Mouse (Mus musculus) Muller cell, postnatal 12 days (primary cell): ENCODE results near the gene Brap.
"Not testable (repeated sequence)": the region's sequence is repeated elsewhere in the genome, so short reads cannot be mapped to it uniquely, and the experiment has no call there.

ENCODE experiments used
- DNase-seq: peaks from one replicate; pipeline ENCODE4 v3.0.0-alpha.2; 2015; ENCODE audit errors: inconsistent ontology term

Brap gene

GRCm38 (mm10) chr5:121660059-121660896, at the start of gene Brap, which contains the start of gene Acad10:
TSS of gene Brap (plus strand) at chr5:121660563.
TSS of gene Acad10 (minus strand) at chr5:121660514.
- peak; percentile 95 for DNase-seq

DNA sequence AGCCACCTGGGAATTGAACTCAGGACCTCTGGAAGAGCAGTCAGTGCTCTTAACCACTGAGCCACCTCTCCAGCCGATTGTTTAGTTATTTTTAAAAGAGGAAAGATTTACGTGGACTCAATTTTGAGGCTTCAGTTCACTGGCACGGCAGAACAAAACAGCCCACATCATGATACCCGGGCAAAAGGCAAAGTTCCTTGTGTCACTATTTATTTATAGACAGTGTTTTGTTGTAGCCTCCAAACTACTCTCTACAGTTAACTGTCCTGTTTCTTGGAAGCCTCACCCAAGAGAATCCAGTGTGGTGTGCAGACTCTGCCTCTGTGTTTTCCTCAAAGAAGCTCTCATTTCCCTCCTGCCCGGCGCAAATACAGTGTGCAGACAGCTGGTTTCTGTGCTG, 48.3 kb upstream of the Brap start:
- DNase-seq: no peak

DNA sequence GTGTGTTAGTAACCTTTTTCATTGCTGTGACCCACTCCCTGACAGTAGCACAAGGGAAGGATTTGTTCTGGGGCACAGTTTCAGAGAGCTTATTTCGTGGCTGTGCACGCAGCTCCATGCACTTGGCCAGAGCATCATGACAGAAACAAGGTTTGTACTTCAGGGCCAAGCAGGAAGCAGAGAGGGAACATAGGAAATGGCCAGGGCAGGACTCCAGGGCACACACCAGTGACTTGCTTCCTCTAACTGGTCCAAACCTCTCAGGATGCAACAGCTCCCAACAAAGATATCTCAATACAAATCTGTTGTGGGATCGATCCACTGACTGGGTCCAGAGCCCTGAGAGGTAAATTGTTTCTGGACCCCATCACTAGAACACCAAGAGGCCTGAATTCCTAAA, 45.4 kb upstream of the Brap start:
- not testable (repeated sequence) for DNase-seq

- DNase-seq: peak; percentile 92
Observed at GRCm38 (mm10) chr5:121618592-121619513, 41.5 kb upstream of the Brap start, which contains the start of gene Acad12. TSS of gene Acad12 (minus strand) at chr5:121618938.

DNA sequence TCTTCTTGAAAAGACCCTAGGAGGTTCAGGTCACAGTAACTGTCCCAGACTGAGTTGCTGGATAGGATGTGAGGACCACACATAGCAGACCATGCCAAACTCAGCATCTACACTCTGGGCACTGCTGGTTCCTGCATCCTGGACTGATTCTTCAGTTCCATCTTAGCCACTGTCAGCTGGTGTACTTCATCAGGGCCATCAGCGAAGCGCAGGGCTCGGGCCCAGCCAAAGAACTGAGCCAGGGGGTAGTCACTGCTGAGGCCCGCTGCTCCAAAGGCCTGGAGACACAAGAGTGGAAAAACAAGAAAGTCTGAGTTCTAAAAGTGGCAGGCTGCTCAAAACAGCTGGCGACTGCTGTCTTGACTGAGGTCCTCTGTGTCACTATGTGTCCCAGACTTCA, 39.3 kb upstream of the Brap start:
- DNase-seq: no peak

- no peak for DNase-seq
Observed at GRCm38 (mm10) chr5:121623241-121623640, 37.1 kb upstream of the Brap start.

GRCm38 (mm10) chr5:121627871-121628270, 32.5 kb upstream of the Brap start:
- DNase-seq: peak; percentile 37

- not testable (repeated sequence) for DNase-seq
Observed at GRCm38 (mm10) chr5:121631106-121631647, 29.2 kb upstream of the Brap start.

- no peak for DNase-seq
Observed at GRCm38 (mm10) chr5:121632804-121633203, 27.6 kb upstream of the Brap start.

- no peak for DNase-seq
Observed at GRCm38 (mm10) chr5:121634668-121635067, 25.7 kb upstream of the Brap start.

DNA sequence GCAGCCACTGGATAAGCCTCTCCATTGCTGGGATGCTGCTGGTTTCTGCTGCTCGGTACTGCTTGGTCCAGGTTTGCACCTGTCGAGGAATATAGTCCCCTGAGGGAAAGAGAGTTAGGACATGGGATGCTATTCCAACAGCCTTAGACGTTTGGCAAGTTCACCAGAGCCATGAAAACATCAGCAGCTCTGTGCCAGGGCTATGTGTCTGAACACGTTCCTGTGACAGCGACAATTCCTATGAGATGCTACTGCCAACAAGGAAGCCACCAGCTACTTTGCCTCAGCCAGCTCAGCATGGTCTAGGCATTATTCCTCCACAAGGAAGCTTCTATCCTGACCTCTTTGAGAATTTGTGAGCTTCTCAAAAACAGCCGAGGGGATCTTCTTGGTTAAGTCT, 23.1 kb upstream of the Brap start:
- no peak for DNase-seq

DNA sequence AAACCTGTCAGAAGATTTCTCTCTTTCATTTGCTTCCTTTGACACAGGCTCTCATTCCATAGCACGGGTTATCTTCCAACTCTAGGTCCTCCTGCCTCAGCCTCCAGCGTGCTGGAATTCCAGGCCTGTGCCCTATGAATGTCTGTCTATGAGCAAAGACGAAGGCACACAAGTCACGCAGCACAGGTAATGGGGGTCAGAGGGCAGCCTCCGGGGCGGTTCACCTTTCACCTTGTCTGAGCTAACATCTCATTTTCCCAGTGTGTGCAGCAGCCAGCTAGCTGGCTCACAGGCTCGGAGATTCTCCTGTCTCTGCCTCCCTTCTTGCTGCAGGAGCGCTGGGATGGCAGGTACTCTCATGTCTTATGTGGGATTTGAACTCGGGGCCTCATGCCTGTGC, 20.8 kb upstream of the Brap start:
- DNase-seq: no peak

GRCm38 (mm10) chr5:121649134-121649533, 11.2 kb upstream of the Brap start:
- DNase-seq: no peak

DNA sequence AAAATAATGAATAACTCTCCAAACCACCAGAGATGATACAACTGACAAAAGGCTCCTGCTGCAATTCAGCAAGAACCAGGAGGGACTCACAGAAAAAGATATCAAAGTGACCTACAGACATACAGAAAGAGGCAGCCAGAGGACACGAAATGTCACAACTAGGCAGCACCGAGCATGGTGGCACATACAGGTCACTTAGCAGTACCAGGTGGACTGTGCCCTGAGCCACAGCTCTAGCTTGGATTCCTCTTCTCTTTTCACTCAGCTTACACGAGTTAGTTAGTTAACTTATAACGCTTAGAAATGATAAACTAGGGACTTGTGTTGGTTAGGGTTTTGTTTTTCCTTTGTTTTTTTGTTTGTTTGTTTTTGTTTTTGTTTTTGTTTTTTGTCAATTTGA, 5.8 kb upstream of the Brap start:
- no peak for DNase-seq

DNA sequence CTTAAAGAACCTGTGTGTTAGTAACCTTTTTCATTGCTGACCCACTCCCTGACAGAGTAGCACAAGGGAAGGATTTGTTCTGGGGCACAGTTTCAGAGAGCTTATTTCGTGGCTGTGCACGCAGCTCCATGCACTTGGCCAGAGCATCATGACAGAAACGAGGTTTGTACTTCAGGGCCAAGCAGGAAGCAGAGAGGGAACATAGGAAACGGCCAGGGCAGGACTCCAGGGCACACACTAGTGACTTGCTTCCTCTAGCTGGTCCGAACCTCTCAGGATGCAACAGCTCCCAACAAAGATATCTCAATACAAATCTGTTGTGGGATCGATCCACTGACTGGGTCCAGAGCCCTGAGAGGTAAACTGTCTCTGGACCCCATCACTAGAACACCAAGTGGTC, 3.5 kb upstream of the Brap start:
- not testable (repeated sequence) for DNase-seq

DNA sequence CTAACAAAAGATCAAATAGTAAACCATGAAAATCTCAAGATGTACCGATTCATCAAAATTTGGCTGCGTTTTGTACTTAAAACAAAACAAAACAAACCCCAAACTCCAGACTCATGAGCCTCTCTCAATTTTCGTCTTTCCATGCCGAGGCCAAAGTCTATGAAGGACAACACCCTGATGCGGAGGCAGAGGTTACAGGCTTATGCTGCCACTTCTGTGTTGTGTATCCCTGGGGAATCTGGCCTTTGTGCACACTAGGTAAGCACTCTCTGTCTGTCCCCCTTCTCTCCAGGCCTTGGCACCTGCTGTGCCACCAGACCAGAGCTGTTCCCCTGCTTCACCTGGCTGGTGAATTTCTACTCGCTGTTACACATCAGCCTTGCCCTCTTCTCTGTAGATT, 2.7 kb upstream of the Brap start:
- not testable (repeated sequence) for DNase-seq

DNA sequence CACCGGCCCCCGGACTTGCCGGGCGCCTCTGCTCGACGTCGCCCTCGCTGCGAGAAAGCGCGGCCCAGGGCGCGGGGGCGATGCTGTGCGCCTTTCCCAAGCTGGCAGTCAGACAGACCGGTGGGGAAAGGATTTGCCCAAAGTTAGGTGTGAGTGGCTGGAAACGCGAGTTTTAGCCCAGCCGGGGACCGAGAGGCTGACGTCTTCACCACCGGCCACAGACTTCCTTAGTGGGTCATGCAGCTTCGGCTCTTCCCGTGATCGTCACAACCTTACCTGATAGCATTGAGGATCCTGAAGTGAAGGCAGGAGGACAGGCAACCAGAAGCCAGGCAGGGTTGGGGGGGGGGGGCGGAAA, 513 bp downstream of the Brap start:
- no peak for DNase-seq

DNA sequence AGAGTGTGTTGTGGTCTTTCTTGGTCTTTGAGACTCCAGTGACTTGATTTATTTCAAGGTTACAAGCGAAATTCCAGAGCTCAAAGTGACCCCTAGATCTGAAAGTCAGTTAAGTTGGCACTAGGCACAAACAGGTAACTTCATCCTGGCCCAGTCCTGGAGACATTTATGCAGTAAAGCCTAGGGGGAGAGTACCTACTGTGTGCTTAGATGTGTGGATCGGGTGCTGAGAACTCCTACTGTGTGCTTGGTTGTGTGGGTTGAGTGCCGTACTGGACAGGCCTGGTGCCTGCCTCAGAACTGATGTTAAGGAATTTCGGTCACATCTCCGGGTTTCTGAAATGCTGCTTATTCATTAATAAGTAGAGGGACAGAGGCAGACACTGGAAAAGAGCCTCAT, 1.1 kb downstream of the Brap start:
- DNase-seq: no peak

- DNase-seq: no peak
Observed at GRCm38 (mm10) chr5:121663456-121663855, 3.1 kb downstream of the Brap start.

DNA sequence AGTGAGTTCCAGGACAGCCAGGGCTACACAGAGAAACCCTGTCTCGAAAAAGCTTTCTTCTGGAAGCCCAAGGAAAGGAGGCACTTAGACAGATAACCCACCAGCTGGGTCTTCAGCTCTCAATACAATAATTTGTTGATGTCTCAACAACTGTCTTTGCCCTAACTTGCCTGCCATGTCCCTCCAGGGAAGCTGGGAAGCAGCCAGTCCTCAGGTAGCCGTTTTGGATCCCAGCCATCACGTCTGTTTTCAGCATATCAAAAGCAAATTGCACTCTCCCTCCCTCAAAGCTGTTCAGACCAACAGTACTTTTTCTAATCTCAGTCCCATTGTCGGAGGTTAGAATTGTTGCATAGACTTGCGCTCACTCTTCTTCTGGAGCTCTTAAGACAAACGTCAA, 3.7 kb downstream of the Brap start:
- DNase-seq: no peak

DNA sequence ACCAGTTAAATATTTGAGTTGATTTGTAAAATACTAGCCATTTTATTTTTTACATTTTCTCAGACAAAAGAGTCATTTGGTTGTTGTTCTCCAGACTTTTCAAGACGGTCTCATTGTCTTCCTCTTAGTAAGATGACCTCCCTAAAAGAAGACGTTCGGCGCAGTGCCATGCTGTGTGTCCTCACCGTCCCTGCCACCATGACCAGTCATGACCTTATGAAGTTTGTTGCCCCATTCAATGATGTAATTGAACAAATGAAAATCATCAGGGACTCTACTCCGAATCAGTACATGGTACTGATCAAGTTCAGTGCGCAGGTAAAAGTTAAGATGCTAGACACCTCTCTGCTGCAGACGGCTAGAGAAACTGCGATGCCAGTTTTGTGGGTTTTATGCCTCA, 4.6 kb downstream of the Brap start:
- DNase-seq: no peak

DNA sequence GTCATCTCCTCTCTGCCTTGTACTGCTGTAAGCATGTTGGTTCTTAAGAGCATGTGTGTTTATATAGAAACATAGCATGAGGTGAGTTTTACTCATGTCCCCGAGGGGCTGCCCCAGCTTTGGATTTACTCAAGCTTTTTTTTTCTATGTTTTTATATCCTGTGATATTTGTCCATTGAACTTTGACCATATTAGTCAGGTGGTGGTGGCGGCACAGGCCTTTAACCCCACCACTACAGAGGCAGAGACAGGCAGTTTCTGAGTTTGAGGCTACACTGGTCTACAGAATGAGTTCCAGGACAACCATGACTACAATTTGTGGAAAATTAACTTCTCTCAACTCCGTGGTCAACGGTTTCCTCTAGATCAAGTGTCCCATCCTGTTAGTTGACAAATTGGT, 6.7 kb downstream of the Brap start:
- DNase-seq: no peak
